Mouse (Mus musculus): ENCODE data around the gene Tnnt1. TPM values are rescaled to one million over a fixed set of nuclear protein-coding genes. Genes with fewer than 3 reads are reported as not detected.
"Not testable (repeated sequence)": the region's sequence is repeated elsewhere in the genome, so short reads cannot be mapped to it uniquely, and the experiment has no call there.

Tnnt1 gene
- polyA plus RNA-seq, 1 experiment from 2014 or later: 64.7 TPM

DNA sequence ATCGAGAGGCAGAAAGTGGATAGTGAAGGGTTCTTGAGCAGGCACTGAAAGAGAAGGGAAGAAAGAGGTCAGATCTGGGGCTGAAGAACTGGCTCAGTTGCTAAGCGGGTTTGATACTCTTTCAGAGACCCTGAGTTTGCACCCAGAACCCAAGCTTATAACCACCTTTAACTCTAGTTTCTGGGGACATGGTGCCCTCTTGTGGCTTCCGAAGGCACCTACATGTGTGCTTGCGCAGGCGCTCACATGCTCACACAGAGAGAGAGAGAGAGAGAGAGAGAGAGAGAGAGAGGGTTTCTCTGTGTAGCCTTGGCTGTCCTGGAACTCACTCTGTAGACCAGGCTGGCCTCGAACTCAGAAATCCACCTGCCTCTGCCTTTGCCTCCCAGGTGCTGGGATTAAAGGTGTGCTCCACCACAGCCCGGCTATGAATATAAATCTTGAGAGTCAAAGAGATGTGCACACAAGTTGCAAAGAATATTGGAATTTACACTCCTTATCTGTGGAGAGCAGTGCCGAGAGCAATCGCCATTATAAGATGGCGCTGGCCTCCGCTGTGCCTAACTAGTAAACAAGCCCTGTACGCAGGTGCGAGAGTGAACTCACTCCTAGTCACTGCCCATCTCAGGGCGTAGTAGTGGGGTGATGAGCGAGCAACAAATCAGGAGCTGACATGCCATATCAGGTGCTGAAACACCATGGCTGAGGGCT, 8.2 kb upstream of the Tnnt1 start, which contains the start of gene Tnni3:
Gene Tnni3 (minus strand): TSS at position 18 of the 711 bp plus-strand sequence.
- not testable (repeated sequence) for H3K4me1 ChIP-seq (ENCODE audit: control insufficient read depth, insufficient read depth, low read length); ATAC-seq (ENCODE audit: insufficient number of reproducible peaks, low FRiP score, low TSS enrichment, low read depth); H3K9me3 ChIP-seq (ENCODE audit: control insufficient read depth, low read length); H3K36me3 ChIP-seq (ENCODE audit: control insufficient read depth, insufficient read depth, low read length); H3K4me2 ChIP-seq (ENCODE audit: low read depth, severe bottlenecking); H3K27ac ChIP-seq (replicated peaks; ENCODE audit: low read depth, low read length); H3K9ac ChIP-seq (ENCODE audit: low read length); H3K27me3 ChIP-seq (ENCODE audit: control insufficient read depth, insufficient read depth, low read length); H3K4me3 ChIP-seq (ENCODE audit: low read depth, low read length)
- WGBS: 72% methylated on average over 15 of the region's 15 CpGs
- peak; percentile 72 for DNase-seq (ENCODE audit: low spot score)

DNA sequence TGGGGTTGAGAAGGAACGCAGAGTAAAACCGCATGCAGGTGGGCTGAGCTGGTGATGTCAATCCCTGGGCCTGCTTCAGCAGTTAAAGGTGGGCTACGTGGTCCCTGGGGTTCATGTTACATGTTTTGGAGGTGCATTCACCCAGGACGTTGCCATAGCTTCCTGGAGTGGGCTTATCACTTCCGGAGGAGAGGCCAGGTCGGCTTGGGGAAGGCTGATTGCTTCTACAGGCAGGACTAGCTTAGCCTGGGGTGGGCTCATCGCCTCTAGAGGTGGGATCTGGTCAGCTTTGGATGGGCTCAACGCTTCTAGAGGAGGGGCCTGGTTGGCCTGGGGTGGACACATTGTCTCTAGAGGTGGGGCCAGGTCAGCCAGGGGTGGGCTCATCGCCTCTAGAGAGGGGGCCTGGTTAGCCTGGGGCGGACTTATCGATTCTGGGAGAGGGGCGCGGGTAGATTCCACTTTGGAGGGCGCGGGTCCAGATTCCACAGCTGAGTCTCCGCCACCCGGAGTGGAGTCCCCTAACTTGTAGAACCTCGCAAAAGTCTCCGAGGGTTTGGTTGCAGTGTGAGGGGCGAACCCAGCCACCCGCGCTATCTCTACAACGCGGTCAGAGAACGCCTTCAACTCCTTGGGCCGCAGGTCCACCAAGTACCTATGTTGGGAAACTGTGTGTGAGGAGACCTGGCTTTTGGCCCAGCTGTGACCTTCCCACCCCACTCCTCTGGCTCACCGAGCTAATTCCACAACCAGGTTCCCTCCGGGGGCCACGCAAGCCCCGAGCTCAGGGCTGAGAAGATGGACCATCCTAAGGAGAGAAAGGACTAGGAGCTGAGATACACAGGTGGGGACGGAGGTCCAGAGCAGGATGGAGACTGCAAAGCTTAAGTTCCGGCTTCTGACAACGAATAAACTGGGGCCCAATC, 7.3 kb upstream of the Tnnt1 start:
- Histone ChIP-seq H3K4me1 (ENCODE audit: control insufficient read depth, insufficient read depth, low read length) (0 out of 2 replicates have a peak, but pooled peaks cover 4% of the 10 kb centered on the region), H3K4me3 (ENCODE audit: low read depth, low read length) (no peak overlapping the region), H3K27ac (replicated peaks; ENCODE audit: low read depth, low read length) (no peak overlapping the region), H3K4me2 (ENCODE audit: low read depth, severe bottlenecking) (no peak overlapping the region), H3K9me3 (ENCODE audit: control insufficient read depth, low read length) (no peaks in the 10 kb centered on the region), H3K27me3 (ENCODE audit: control insufficient read depth, insufficient read depth, low read length) (no peaks in the 10 kb centered on the region), H3K36me3 (ENCODE audit: control insufficient read depth, insufficient read depth, low read length) (no peaks in the 10 kb centered on the region), H3K9ac (ENCODE audit: low read length) (no peak overlapping the region)
- DNase-seq (ENCODE audit: low spot score) (no peak), ATAC-seq (ENCODE audit: insufficient number of reproducible peaks, low FRiP score, low TSS enrichment, low read depth) (no peak)
- 87% methylated on average over 33 of the region's 33 CpGs for whole genome bisulfite sequencing

DNA sequence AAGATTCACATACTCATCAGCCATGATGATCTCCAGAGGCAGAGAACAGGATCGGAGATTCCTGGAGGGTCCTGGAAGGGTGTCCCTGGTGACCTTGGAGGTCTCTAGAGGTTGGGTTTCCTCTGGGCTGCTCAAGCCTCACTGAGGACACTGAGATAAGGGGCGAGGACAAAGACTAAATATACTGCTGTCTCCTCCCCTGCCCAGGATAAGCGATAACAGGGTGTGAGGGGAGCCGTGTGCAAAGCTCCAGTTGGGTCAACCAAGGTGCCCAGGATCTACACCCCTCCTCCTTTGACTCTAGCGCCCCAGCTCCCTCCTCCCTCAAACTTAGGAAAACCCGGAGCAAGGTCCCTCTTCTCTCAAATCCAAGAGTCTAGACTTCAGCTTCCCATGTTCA, 6.1 kb upstream of the Tnnt1 start:
- 0 out of 2 replicates have a peak, but pooled peaks cover 4% of the 10 kb centered on the region for H3K4me1 ChIP-seq (ENCODE audit: control insufficient read depth, insufficient read depth, low read length)
- no peaks in the 10 kb centered on the region for H3K27me3 ChIP-seq (ENCODE audit: control insufficient read depth, insufficient read depth, low read length)
- H3K4me3 ChIP-seq (ENCODE audit: low read depth, low read length): no peak overlapping the region
- no peaks in the 10 kb centered on the region for H3K36me3 ChIP-seq (ENCODE audit: control insufficient read depth, insufficient read depth, low read length)
- WGBS: 82% methylated on average over 6 of the region's 6 CpGs
- H3K9ac ChIP-seq (ENCODE audit: low read length): no peak overlapping the region
- no peak overlapping the region for H3K27ac ChIP-seq (replicated peaks; ENCODE audit: low read depth, low read length)
- no peak overlapping the region for H3K4me2 ChIP-seq (ENCODE audit: low read depth, severe bottlenecking)
- no peaks in the 10 kb centered on the region for H3K9me3 ChIP-seq (ENCODE audit: control insufficient read depth, low read length)
- no peak for DNase-seq (ENCODE audit: low spot score)
- no peak for ATAC-seq (ENCODE audit: insufficient number of reproducible peaks, low FRiP score, low TSS enrichment, low read depth)

DNA sequence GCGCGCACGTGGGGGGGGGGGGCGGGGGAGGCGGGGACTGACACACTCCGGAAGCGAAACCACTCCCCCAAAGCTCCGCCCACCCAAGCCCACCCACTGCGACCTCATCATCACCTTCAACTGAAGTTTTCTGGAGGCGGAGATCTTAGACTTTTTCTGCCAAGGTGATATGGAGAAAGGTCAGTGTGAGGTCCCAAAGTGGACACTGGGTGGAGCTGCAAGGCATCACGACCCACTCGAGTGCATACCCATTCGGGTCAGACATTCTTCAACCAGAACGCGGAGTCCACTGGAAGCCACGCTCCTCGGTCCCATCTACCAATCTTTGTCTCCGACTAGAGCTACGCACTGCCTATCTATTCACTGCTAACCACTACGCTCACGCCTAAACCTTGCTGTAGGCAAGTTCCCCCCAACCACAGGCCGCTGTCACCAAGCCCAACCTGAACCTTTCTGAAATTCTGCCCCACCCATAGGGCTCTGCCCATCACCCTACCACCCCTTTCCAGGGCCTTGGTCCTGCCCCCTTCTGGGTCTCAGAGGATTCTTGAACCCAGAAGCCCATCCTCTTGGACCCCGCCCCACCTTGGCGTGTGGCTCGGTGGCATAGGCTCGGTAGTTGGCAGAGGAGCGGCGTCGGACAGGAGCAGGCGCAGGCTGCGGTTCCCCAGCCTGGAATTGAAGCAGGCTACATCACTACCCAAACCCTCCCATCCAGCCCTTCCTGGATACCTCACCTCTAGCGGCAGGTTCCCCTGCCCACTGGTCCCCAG, 5.2 kb upstream of the Tnnt1 start:
- H3K9me3 ChIP-seq (ENCODE audit: control insufficient read depth, low read length): no peaks in the 10 kb centered on the region
- no peak overlapping the region for H3K4me3 ChIP-seq (ENCODE audit: low read depth, low read length)
- H3K9ac ChIP-seq (ENCODE audit: low read length): no peak overlapping the region
- no peaks in the 10 kb centered on the region for H3K36me3 ChIP-seq (ENCODE audit: control insufficient read depth, insufficient read depth, low read length)
- H3K27ac ChIP-seq (replicated peaks; ENCODE audit: low read depth, low read length): no peak overlapping the region
- no peaks in the 10 kb centered on the region; the same call in 1 of the 2 replicates for H3K4me1 ChIP-seq (ENCODE audit: control insufficient read depth, insufficient read depth, low read length)
- ATAC-seq (ENCODE audit: insufficient number of reproducible peaks, low FRiP score, low TSS enrichment, low read depth): 0 out of 2 replicates have a peak, but pooled peaks have one; percentile 1
- WGBS: 32% methylated on average over 32 of the region's 32 CpGs
- no peaks in the 10 kb centered on the region for H3K27me3 ChIP-seq (ENCODE audit: control insufficient read depth, insufficient read depth, low read length)
- no peak for DNase-seq (ENCODE audit: low spot score)
- H3K4me2 ChIP-seq (ENCODE audit: low read depth, severe bottlenecking): peak overlapping the region; percentile 28

DNA sequence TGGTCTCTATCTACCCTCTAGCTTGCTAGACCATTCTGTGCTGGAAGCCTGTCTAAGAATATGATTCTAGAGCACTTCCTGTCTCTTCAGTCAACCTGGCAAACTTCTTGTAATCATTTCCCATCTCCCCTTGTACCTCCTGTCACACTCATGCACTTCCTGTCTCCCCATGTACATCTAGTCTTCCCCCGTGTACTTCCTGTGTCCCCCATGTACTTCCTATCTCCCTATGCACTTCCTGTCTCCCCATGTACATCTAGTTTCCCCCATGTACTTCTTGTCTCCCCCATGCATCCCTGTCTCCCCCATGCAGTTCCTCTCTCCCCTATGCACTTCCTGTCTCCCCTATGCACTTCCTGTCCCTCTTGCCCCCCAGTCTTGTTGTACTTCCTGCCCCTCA, 2.3 kb upstream of the Tnnt1 start:
- H3K9ac ChIP-seq (ENCODE audit: low read length): no peak overlapping the region
- ATAC-seq (ENCODE audit: insufficient number of reproducible peaks, low FRiP score, low TSS enrichment, low read depth) (no peak), DNase-seq (ENCODE audit: low spot score) (no peak)
- no peaks in the 10 kb centered on the region for H3K9me3 ChIP-seq (ENCODE audit: control insufficient read depth, low read length)
- no peak overlapping the region for H3K4me3 ChIP-seq (ENCODE audit: low read depth, low read length)
- H3K27ac ChIP-seq (replicated peaks; ENCODE audit: low read depth, low read length): no peak overlapping the region
- H3K27me3 ChIP-seq (ENCODE audit: control insufficient read depth, insufficient read depth, low read length): no peaks in the 10 kb centered on the region
- 80% methylated on average over 1 of the region's 1 CpGs for WGBS
- no peaks in the 10 kb centered on the region for H3K36me3 ChIP-seq (ENCODE audit: control insufficient read depth, insufficient read depth, low read length)
- H3K4me2 ChIP-seq (ENCODE audit: low read depth, severe bottlenecking): no peak overlapping the region
- H3K4me1 ChIP-seq (ENCODE audit: control insufficient read depth, insufficient read depth, low read length): peaks cover 2% of the 10 kb centered on the region; the same call in 1 of the 2 replicates

DNA sequence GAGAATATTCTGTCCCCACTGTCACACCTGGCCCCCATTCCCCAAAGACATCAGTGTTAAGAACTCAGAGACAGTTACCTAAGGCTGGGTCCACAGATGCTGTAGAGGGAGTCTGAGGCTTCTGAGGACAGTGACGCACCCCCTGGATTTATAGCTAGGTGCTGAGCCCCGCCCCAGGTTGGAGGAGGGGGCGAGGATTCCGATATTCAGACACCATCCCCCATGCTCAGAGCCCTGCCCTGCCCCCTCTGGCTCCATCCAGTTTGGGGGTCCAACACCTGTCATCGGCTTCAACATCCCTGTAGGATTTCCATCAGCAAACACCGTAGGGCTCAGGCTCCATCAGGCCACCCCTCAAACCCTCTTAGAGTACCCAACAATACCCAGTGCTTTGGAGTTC, 329 bp downstream of the Tnnt1 start:
- Histone ChIP-seq H3K36me3 (ENCODE audit: control insufficient read depth, insufficient read depth, low read length) (no peaks in the 10 kb centered on the region), H3K4me2 (ENCODE audit: low read depth, severe bottlenecking) (peak overlapping the region; percentile 4; the same call in 1 of the 2 replicates), H3K9me3 (ENCODE audit: control insufficient read depth, low read length) (no peaks in the 10 kb centered on the region), H3K4me3 (ENCODE audit: low read depth, low read length) (no peak overlapping the region), H3K27me3 (ENCODE audit: control insufficient read depth, insufficient read depth, low read length) (no peaks in the 10 kb centered on the region), H3K9ac (ENCODE audit: low read length) (no peak overlapping the region), H3K4me1 (ENCODE audit: control insufficient read depth, insufficient read depth, low read length) (peaks cover 2% of the 10 kb centered on the region; the same call in 1 of the 2 replicates), H3K27ac (replicated peaks; ENCODE audit: low read depth, low read length) (no peak overlapping the region)
- no peak for DNase-seq (ENCODE audit: low spot score)
- 52% methylated on average over 6 of the region's 6 CpGs for WGBS
- peak; percentile 37 for ATAC-seq (ENCODE audit: insufficient number of reproducible peaks, low FRiP score, low TSS enrichment, low read depth)

DNA sequence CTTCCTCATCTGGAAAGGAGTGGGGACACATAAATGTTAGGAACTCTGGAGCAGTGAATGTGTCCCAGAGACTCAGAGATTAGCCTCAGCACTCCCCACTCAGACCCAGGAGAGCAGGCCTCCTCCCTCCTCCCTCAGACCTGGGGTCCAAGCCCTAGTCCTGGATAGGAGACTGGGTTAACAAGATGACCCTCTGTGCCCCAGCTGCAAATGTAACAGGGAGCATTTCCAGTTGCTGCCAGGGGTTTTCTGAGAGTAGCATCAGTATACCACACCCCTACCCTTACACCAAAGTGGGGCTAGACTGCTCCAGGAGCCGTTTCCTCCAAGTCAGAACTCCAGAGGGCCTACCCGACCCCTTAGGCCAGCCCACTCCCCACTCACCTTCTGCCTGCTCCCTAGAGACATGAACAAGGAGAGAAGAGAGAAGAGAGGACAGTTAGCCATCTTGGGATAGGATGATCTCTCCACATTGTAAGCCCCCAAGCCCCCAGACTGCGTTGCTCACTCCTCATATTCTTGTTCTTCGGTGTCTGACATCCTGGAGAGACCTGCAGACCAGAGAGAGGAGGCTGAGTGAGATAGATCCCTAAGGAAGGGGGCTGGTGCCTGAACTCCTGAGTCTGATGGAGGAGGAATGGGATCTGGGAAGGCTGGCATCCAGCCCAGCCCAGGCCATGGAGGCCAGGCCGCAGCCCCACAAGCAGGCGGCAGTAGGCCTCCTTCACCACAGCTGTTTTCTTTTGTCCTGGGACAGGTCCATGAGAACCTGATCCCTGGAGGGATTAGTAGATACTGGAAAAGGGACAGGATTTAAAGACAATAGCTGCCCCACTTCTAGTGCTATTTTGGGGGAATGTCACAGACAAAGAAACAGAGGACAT, 2.1 kb downstream of the Tnnt1 start:
- ATAC-seq (ENCODE audit: insufficient number of reproducible peaks, low FRiP score, low TSS enrichment, low read depth) (no peak), DNase-seq (ENCODE audit: low spot score) (no peak)
- Histone ChIP-seq H3K4me2 (ENCODE audit: low read depth, severe bottlenecking) (no peak overlapping the region), H3K9me3 (ENCODE audit: control insufficient read depth, low read length) (no peaks in the 10 kb centered on the region), H3K4me1 (ENCODE audit: control insufficient read depth, insufficient read depth, low read length) (peaks cover 2% of the 10 kb centered on the region; the same call in 1 of the 2 replicates), H3K4me3 (ENCODE audit: low read depth, low read length) (no peak overlapping the region), H3K36me3 (ENCODE audit: control insufficient read depth, insufficient read depth, low read length) (no peaks in the 10 kb centered on the region), H3K9ac (ENCODE audit: low read length) (no peak overlapping the region), H3K27me3 (ENCODE audit: control insufficient read depth, insufficient read depth, low read length) (no peaks in the 10 kb centered on the region), H3K27ac (replicated peaks; ENCODE audit: low read depth, low read length) (no peak overlapping the region)
- 71% methylated on average over 6 of the region's 6 CpGs for WGBS

All from limb, embryonic 11.5 days (tissue).